In genomic region chr17:30236611-30237010, GRCm38 (mm10) we compare ENCODE assay signal across 18 mouse cellular contexts.
DNase-seq lines count a peak whose midpoint lies in the region; ATAC-seq lines count a peak whose summit lies in the region.
"Had no signal": no experiment of that assay in that cellular context is flagged by ENCODE, and none has a peak within 500 bp of the region (broad histone marks: within the 10 kb centered on the region; RNA-seq: fewer than 3 reads in every experiment).

No protein-coding gene starts in this region.

- H3K9ac ChIP-seq in hindbrain, embryonic 11.5 days (ENCODE audit: low read depth, low read length), result no peak overlapping the region
- H3K9ac ChIP-seq in hindbrain, embryonic 12.5 days, result no peak overlapping the region
- H3K9ac ChIP-seq in neural tube, embryonic 15.5 days (replicated peaks), result no peak overlapping the region
- H3K9ac ChIP-seq: embryonic facial prominence, embryonic 12.5 days; limb, embryonic 13.5 days; liver, embryonic 14.5 days had no signal

- no peaks in the 10 kb centered on the region for H3K27me3 ChIP-seq in hindbrain, embryonic 10.5 days (ENCODE audit: insufficient read depth, poor library complexity, severe bottlenecking)
- no peaks in the 10 kb centered on the region for H3K27me3 ChIP-seq in hindbrain, embryonic 11.5 days (ENCODE audit: control insufficient read depth, insufficient read depth, low read length)
- no peaks in the 10 kb centered on the region for H3K27me3 ChIP-seq in hindbrain, embryonic 12.5 days
- H3K27me3 ChIP-seq in neural tube, embryonic 15.5 days (replicated peaks), result no peaks in the 10 kb centered on the region
- H3K27me3 ChIP-seq: CH12.LX; embryonic facial prominence, embryonic 12.5 days; limb, embryonic 13.5 days had no signal

- H3K4me2 ChIP-seq in hindbrain, embryonic 11.5 days (replicated peaks; ENCODE audit: low read depth, low read length), result no peak overlapping the region
- no peak overlapping the region for H3K4me2 ChIP-seq in hindbrain, embryonic 12.5 days (replicated peaks)
- H3K4me2 ChIP-seq in neural tube, embryonic 15.5 days, result no peak overlapping the region
- H3K4me2 ChIP-seq: embryonic facial prominence, embryonic 12.5 days; limb, embryonic 13.5 days had no signal

- no peak for ATAC-seq in hindbrain, embryonic 11.5 days (ENCODE audit: low FRiP score)
- no peak for ATAC-seq in hindbrain, embryonic 12.5 days (ENCODE audit: low FRiP score)
- peak; percentile 68 for ATAC-seq in neural tube, embryonic 15.5 days (ENCODE audit: low FRiP score)

- no peaks in the 10 kb centered on the region for H3K9me3 ChIP-seq in hindbrain, embryonic 10.5 days
- H3K9me3 ChIP-seq in hindbrain, embryonic 11.5 days (ENCODE audit: control insufficient read depth, low read length), result no peaks in the 10 kb centered on the region
- H3K9me3 ChIP-seq in hindbrain, embryonic 12.5 days (replicated peaks), result no peaks in the 10 kb centered on the region
- H3K9me3 ChIP-seq in neural tube, embryonic 15.5 days (replicated peaks), result no peaks in the 10 kb centered on the region
- H3K9me3 ChIP-seq: embryonic facial prominence, embryonic 12.5 days; limb, embryonic 13.5 days had no signal

- no peaks in the 10 kb centered on the region for H3K36me3 ChIP-seq in hindbrain, embryonic 10.5 days
- no peaks in the 10 kb centered on the region for H3K36me3 ChIP-seq in hindbrain, embryonic 11.5 days (ENCODE audit: control insufficient read depth, insufficient read depth, low read length)
- no peaks in the 10 kb centered on the region for H3K36me3 ChIP-seq in hindbrain, embryonic 12.5 days
- no peaks in the 10 kb centered on the region for H3K36me3 ChIP-seq in neural tube, embryonic 15.5 days
- H3K36me3 ChIP-seq: embryonic facial prominence, embryonic 12.5 days; limb, embryonic 13.5 days had no signal

- 73% methylated on average over 6 of the region's 6 CpGs for WGBS in hindbrain, embryonic 10.5 days
- WGBS in hindbrain, embryonic 11.5 days, result 80% methylated on average over 6 of the region's 6 CpGs
- WGBS in hindbrain, embryonic 12.5 days, result 53% methylated on average over 6 of the region's 6 CpGs
- WGBS in neural tube, embryonic 15.5 days, result 39% methylated on average over 6 of the region's 6 CpGs

- H3K4me1 ChIP-seq in hindbrain, embryonic 10.5 days (replicated peaks), result peaks cover 30% of the 10 kb centered on the region
- H3K4me1 ChIP-seq in hindbrain, embryonic 11.5 days (replicated peaks; ENCODE audit: control insufficient read depth, insufficient read depth, low read length), result no peaks in the 10 kb centered on the region
- peaks cover 43% of the 10 kb centered on the region for H3K4me1 ChIP-seq in hindbrain, embryonic 12.5 days
- peaks cover 49% of the 10 kb centered on the region for H3K4me1 ChIP-seq in neural tube, embryonic 15.5 days

- H3K4me3 ChIP-seq in hindbrain, embryonic 10.5 days, result no peak overlapping the region
- no peak overlapping the region for H3K4me3 ChIP-seq in hindbrain, embryonic 11.5 days (ENCODE audit: low read depth, low read length)
- no peak overlapping the region for H3K4me3 ChIP-seq in hindbrain, embryonic 12.5 days
- no peak overlapping the region for H3K4me3 ChIP-seq in neural tube, embryonic 15.5 days (replicated peaks)
- H3K4me3 ChIP-seq: embryonic facial prominence, embryonic 12.5 days; limb, embryonic 13.5 days had no signal

- DNase-seq in hindbrain, embryonic 10.5 days (ENCODE audit: low spot score), result no peak
- DNase-seq in hindbrain, embryonic 11.5 days (ENCODE audit: low spot score), result no peak
- DNase-seq in brain, embryonic 18.5 days (ENCODE audit: low read depth, low spot score), result peak; percentile 22
- DNase-seq in testis, postnatal 14 days (ENCODE audit: low spot score), result no peak
- DNase-seq in thymus, adult 18-20 months, result no peak
- DNase-seq: adrenal gland, adult 2 months; cerebellum, adult 11-12 months; heart, adult 11 months; kidney, adult 2 months; kidney, postnatal 14 days; right cerebral cortex, postnatal 14 days; thymus, postnatal 25 days had no signal

- H3K27ac ChIP-seq in hindbrain, embryonic 10.5 days, result peak overlapping the region; percentile 24; the same call in 1 of the 2 replicates
- no peak overlapping the region for H3K27ac ChIP-seq in hindbrain, embryonic 11.5 days (ENCODE audit: low read depth, low read length)
- H3K27ac ChIP-seq in hindbrain, embryonic 12.5 days, result peak overlapping the region; percentile 8; the same call in 1 of the 2 replicates
- no peak overlapping the region for H3K27ac ChIP-seq in neural tube, embryonic 15.5 days (replicated peaks)
- H3K27ac ChIP-seq: embryonic facial prominence, embryonic 12.5 days; limb, embryonic 13.5 days; liver, embryonic 14.5 days had no signal

Comparison
In these comparisons a context has a peak if more than half of its experiments do, and no peak if none do; other contexts are left out.
1. H3K27ac ChIP-seq: peak in hindbrain, embryonic 10.5 days (single experiment) and hindbrain, embryonic 12.5 days (single experiment); none in hindbrain, embryonic 11.5 days (single experiment) and neural tube, embryonic 15.5 days (single experiment).